19 mouse cellular contexts compared by ENCODE assay signal in genomic region chr16:71224469-71224868, GRCm38 (mm10).
A peak's percentile ranks its signal among the peaks of the same experiment; 100 is the strongest.
DNase-seq lines count a peak whose midpoint lies in the region; ATAC-seq lines count a peak whose summit lies in the region.
"Had no signal": no experiment of that assay in that cellular context is flagged by ENCODE, and none has a peak within 500 bp of the region (broad histone marks: within the 10 kb centered on the region; RNA-seq: fewer than 3 reads in every experiment).

No protein-coding gene starts in this region.

- H3K4me2 ChIP-seq in forebrain, embryonic 16.5 days (ENCODE audit: low read length), result no peak overlapping the region
- no peak overlapping the region for H3K4me2 ChIP-seq in forebrain, embryonic 15.5 days (replicated peaks)
- H3K4me2 ChIP-seq in midbrain, embryonic 15.5 days, result no peak overlapping the region
- no peak overlapping the region for H3K4me2 ChIP-seq in midbrain, embryonic 16.5 days (ENCODE audit: low read length)
- H3K4me2 ChIP-seq: embryonic facial prominence, embryonic 13.5 days; hindbrain, embryonic 14.5 days had no signal

- 19% methylated on average over 6 of the region's 6 CpGs for WGBS in forebrain, embryonic 16.5 days
- 27% methylated on average over 6 of the region's 6 CpGs for WGBS in forebrain, embryonic 15.5 days
- 45% methylated on average over 6 of the region's 6 CpGs for WGBS in midbrain, embryonic 15.5 days
- WGBS in midbrain, embryonic 16.5 days, result 44% methylated on average over 6 of the region's 6 CpGs

- H3K4me3 ChIP-seq in forebrain, embryonic 16.5 days (replicated peaks; ENCODE audit: low read length), result no peak overlapping the region
- H3K4me3 ChIP-seq in forebrain, embryonic 15.5 days, result no peak overlapping the region
- H3K4me3 ChIP-seq in midbrain, embryonic 15.5 days, result no peak overlapping the region
- H3K4me3 ChIP-seq in midbrain, embryonic 16.5 days (ENCODE audit: low read depth, low read length), result no peak overlapping the region
- H3K4me3 ChIP-seq: embryonic facial prominence, embryonic 13.5 days; heart, embryonic 10.5 days had no signal

- no peak overlapping the region for H3K9ac ChIP-seq in forebrain, embryonic 16.5 days (replicated peaks; ENCODE audit: low read depth, low read length)
- H3K9ac ChIP-seq in forebrain, embryonic 15.5 days (replicated peaks), result no peak overlapping the region
- H3K9ac ChIP-seq in midbrain, embryonic 15.5 days, result no peak overlapping the region
- no peak overlapping the region for H3K9ac ChIP-seq in midbrain, embryonic 16.5 days (ENCODE audit: low read depth, low read length)
- H3K9ac ChIP-seq: embryonic facial prominence, embryonic 13.5 days; hindbrain, embryonic 14.5 days had no signal

- H3K9me3 ChIP-seq in forebrain, embryonic 16.5 days (ENCODE audit: control insufficient read depth, low read length), result no peaks in the 10 kb centered on the region
- H3K9me3 ChIP-seq in forebrain, embryonic 15.5 days, result no peaks in the 10 kb centered on the region
- no peaks in the 10 kb centered on the region for H3K9me3 ChIP-seq in midbrain, embryonic 15.5 days
- H3K9me3 ChIP-seq in midbrain, embryonic 16.5 days (replicated peaks; ENCODE audit: control insufficient read depth, low read length, poor library complexity, severe bottlenecking), result no peaks in the 10 kb centered on the region
- H3K9me3 ChIP-seq: embryonic facial prominence, embryonic 13.5 days; heart, embryonic 10.5 days had no signal

- H3K27ac ChIP-seq in forebrain, embryonic 16.5 days (ENCODE audit: low read length), result no peak overlapping the region
- H3K27ac ChIP-seq in forebrain, embryonic 15.5 days (replicated peaks), result no peak overlapping the region
- H3K27ac ChIP-seq in midbrain, embryonic 15.5 days, result no peak overlapping the region
- no peak overlapping the region for H3K27ac ChIP-seq in midbrain, embryonic 16.5 days (ENCODE audit: low read length)
- H3K27ac ChIP-seq: embryonic facial prominence, embryonic 13.5 days; heart, embryonic 10.5 days; hindbrain, embryonic 14.5 days had no signal

- no peaks in the 10 kb centered on the region for H3K36me3 ChIP-seq in forebrain, embryonic 16.5 days (ENCODE audit: control insufficient read depth, insufficient read depth)
- H3K36me3 ChIP-seq in forebrain, embryonic 15.5 days, result no peaks in the 10 kb centered on the region
- H3K36me3 ChIP-seq in midbrain, embryonic 15.5 days (replicated peaks), result no peaks in the 10 kb centered on the region
- H3K36me3 ChIP-seq in midbrain, embryonic 16.5 days (ENCODE audit: control insufficient read depth, insufficient read depth, low read length), result no peaks in the 10 kb centered on the region
- H3K36me3 ChIP-seq: embryonic facial prominence, embryonic 13.5 days; heart, embryonic 10.5 days had no signal

- no peaks in the 10 kb centered on the region for H3K27me3 ChIP-seq in forebrain, embryonic 16.5 days (replicated peaks; ENCODE audit: control insufficient read depth, insufficient read depth, low read length)
- H3K27me3 ChIP-seq in forebrain, embryonic 15.5 days, result no peaks in the 10 kb centered on the region
- H3K27me3 ChIP-seq in midbrain, embryonic 15.5 days (replicated peaks), result no peaks in the 10 kb centered on the region
- H3K27me3 ChIP-seq in midbrain, embryonic 16.5 days (ENCODE audit: control insufficient read depth, insufficient read depth, low read depth, low read length), result no peaks in the 10 kb centered on the region
- H3K27me3 ChIP-seq: embryonic facial prominence, embryonic 13.5 days had no signal

- peak; percentile 6 for DNase-seq in embryo, embryonic 11 days
- no peak for DNase-seq in embryo, embryonic 10 days (ENCODE audit: low spot score)
- no peak for DNase-seq in right cerebral cortex, postnatal 14 days
- DNase-seq: adrenal gland, postnatal 10 days; cerebellum, adult 2 months; cerebellum, postnatal 14 days; gastrocnemius, postnatal 10 days; heart, adult 18-20 months; heart, postnatal 10 days; heart, postnatal 4 days had no signal

- peaks cover 3% of the 10 kb centered on the region; the same call in 1 of the 2 replicates for H3K4me1 ChIP-seq in forebrain, embryonic 16.5 days (replicated peaks; ENCODE audit: control insufficient read depth, insufficient read depth, low read length)
- peaks cover 8% of the 10 kb centered on the region for H3K4me1 ChIP-seq in forebrain, embryonic 15.5 days
- H3K4me1 ChIP-seq in midbrain, embryonic 15.5 days, result peaks cover 2% of the 10 kb centered on the region; the same call in 1 of the 2 replicates
- H3K4me1 ChIP-seq in midbrain, embryonic 16.5 days (ENCODE audit: control insufficient read depth, insufficient read depth, low read length), result peaks cover 2% of the 10 kb centered on the region; the same call in 1 of the 2 replicates
- H3K4me1 ChIP-seq: embryonic facial prominence, embryonic 13.5 days; heart, embryonic 10.5 days had no signal

- ATAC-seq in forebrain, embryonic 16.5 days, result 0 out of 2 replicates have a peak, but pooled peaks have one; percentile 59
- ATAC-seq in forebrain, embryonic 15.5 days (replicated peaks), result no peak
- ATAC-seq in midbrain, embryonic 15.5 days (replicated peaks), result 0 out of 2 replicates have a peak, but pooled peaks have one; percentile 9
- ATAC-seq in midbrain, embryonic 16.5 days, result no peak; the same call in 1 of the 2 replicates
- ATAC-seq: inflammation-experienced regulatory T-cells, adult 6 months; intestine, postnatal 0 days had no signal

Comparison
In these comparisons a context has a peak if more than half of its experiments do, and no peak if none do; other contexts are left out.
1. ATAC-seq: peak in forebrain, embryonic 16.5 days (single experiment) and midbrain, embryonic 15.5 days (single experiment); none in forebrain, embryonic 15.5 days (single experiment) and midbrain, embryonic 16.5 days (single experiment).